Mouse (Mus musculus) embryonic facial prominence, embryonic 15.5 days (tissue): Measurements from ENCODE around the gene Egflam. TPM values are rescaled to one million over a fixed set of nuclear protein-coding genes. Genes with fewer than 3 reads are reported as not detected.

Source experiments
- ATAC-seq: fragments of 200-750 bp; cut with Nextera tagmentation; 2 replicates; pipeline ENCODE4 v1.8.0; 2017; ENCODE audit warnings: low read depth, moderate TSS enrichment; ENCODE audit not compliant: insufficient number of reproducible peaks, low FRiP score, low TSS enrichment
- H3K27ac ChIP-seq: fragments of 300-500 bp; sonication (generic); replicated peaks from 2 replicates; pipeline ENCODE4 v1.5.1; 2015; ENCODE audit warnings: mild to moderate bottlenecking, inconsistent platforms
- H3K27me3 ChIP-seq: fragments of 300-500 bp; sonication (generic); 2 replicates; pipeline ENCODE4 v1.6.1; 2015; ENCODE audit warnings: inconsistent platforms
- H3K36me3 ChIP-seq: fragments of 300-500 bp; sonication (generic); 2 replicates; pipeline ENCODE4 v1.6.1; 2015; ENCODE audit warnings: mild to moderate bottlenecking, inconsistent platforms
- H3K4me1 ChIP-seq: fragments of 300-500 bp; sonication (generic); 2 replicates; pipeline ENCODE4 v1.6.1; 2015; ENCODE audit warnings: inconsistent platforms
- H3K4me2 ChIP-seq: fragments of 300-500 bp; sonication (generic); replicated peaks from 2 replicates; pipeline ENCODE4 v1.6.1; 2015; ENCODE audit warnings: mild to moderate bottlenecking, inconsistent platforms
- H3K4me3 ChIP-seq: fragments of 300-500 bp; sonication (generic); replicated peaks from 2 replicates; pipeline ENCODE4 v1.5.1; 2015; ENCODE audit warnings: mild to moderate bottlenecking, inconsistent platforms
- H3K9ac ChIP-seq: fragments of 300-500 bp; sonication (generic); 2 replicates; pipeline ENCODE4 v1.6.1; 2015; ENCODE audit warnings: inconsistent platforms
- H3K9me3 ChIP-seq: fragments of 300-500 bp; sonication (generic); replicated peaks from 2 replicates; pipeline ENCODE4 v1.6.1; 2016; ENCODE audit warnings: inconsistent platforms
- WGBS: fragments of 180-500 bp; shearing (Covaris S2); methylation state at CpG from one replicate; pipeline ENCODE4 v1.1.7; 2015; 5-methylcytosine and 5-hydroxymethylcytosine counted together
- polyA plus RNA-seq: library from polyadenylated mRNA; unstranded; fragments of >200 nt; fragmentation: Nextera tagmentation; extraction: Ambion mirVana; gene quantifications from 2 replicates; pipeline ENCODE4 v1.2.1, GENCODE M21; 2015

Gene Egflam
- 15.2 and 17.8 TPM in 2 replicates for polyA plus RNA-seq

DNA sequence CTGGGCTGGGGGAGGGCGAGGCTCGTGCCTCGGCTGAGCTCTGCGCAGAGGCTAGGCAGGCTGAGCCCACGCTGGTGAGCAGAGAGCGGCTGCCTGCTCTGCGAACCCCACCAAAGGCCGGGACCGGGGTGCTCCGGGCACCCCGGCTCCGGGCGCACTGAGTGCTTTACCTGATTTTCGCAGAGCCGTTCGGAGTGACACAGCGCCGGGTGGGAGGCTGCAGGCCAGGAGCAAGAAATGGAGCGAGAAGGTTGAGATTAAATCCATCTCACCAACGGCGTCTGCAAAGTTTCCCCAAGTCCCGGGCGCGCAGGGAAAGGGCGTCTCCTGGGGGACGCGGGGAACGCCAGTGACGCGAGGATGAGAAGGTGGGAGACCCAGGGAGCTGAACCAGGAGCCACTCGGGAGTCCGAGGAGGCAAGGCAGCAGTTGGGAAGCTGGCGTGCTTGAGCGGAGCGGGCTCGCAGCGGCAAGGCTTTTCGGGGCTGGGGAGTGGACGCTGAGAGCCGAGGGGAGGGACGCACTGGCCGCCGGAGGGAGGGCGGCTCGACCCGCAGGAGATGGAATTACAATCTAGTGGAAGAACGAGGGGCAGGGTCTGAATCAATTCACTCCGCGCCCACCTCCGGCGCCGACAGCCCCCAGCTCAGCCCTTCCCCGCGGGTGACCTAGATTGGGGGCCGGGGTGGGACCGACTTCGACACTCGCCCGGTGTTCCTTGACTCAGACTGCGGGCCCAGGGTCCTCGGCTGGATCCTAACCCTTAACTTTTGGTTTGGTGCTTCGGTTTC is at the start of gene Egflam:
Gene Egflam (minus strand): TSS at position 578 of the 791 bp plus-strand sequence.
- Histone ChIP-seq H3K27ac (peak within 1 kb of the TSS; percentile 63), H3K9ac (peak within 1 kb of the TSS; percentile 47), H3K4me2 (peak within 1 kb of the TSS; percentile 93), H3K4me3 (peak within 1 kb of the TSS; percentile 53), H3K27me3 (no peaks in the 10 kb centered on the region), H3K36me3 (no peaks in the 10 kb centered on the region), H3K9me3 (no peaks in the 10 kb centered on the region), H3K4me1 (peaks cover 8% of the 10 kb centered on the region)
- ATAC-seq = peak; percentile 61
- WGBS = under 1% methylated on average over 62 of the region's 62 CpGs

DNA sequence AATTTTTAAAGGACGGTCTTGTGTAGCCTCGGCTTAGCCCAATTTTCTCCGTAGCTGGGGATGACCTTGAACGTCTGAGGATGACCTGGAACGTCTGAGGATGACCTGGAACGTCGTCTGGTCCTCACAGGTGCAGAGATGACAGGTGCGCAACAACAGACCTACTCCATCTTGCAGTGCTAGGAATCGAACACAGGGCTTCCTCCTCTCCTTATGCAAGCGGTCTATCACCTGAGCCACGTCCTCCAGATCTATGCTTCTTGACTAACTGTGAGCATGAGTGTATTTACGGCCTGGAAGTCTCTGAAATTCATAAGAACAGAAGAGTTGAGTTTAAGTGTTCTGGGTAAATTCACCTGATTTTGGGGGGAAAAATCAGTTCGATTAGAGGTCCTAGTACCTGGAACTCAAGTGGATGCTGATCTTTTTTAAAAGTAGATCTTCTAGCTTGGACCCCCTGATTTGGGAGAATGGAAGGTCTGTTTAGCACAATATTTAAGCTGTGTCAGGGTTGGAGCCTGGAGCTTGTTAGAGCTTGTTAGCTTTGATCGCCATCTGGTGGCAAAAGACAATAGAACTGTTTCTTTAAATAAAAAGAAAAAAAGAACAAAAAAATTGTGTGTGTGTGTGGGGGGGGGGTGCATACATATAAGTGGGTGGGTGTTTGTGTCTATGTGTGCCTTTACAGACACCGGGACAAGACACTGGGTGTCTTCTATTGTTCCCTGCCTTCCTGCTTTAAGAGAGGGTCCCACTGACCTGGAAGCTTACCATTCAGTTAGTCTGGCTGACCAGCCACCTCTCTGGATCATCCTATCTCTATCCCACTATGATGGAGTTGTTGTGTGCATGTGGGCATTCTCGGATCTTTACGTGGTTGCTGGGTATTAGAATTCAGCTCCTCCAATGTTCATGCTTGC is 45.5 kb upstream of the Egflam start:
- peaks cover 4% of the 10 kb centered on the region; the same call in 1 of the 2 replicates for H3K4me1 ChIP-seq
- no peaks in the 10 kb centered on the region for H3K9me3 ChIP-seq
- no peak overlapping the region for H3K4me3 ChIP-seq
- no peak overlapping the region for H3K27ac ChIP-seq
- peaks cover 4% of the 10 kb centered on the region; the same call in 1 of the 2 replicates for H3K27me3 ChIP-seq
- 60% methylated on average over 17 of the region's 17 CpGs for WGBS
- no peaks in the 10 kb centered on the region for H3K36me3 ChIP-seq
- H3K9ac ChIP-seq = no peak overlapping the region
- no peak for ATAC-seq
- H3K4me2 ChIP-seq = no peak overlapping the region

DNA sequence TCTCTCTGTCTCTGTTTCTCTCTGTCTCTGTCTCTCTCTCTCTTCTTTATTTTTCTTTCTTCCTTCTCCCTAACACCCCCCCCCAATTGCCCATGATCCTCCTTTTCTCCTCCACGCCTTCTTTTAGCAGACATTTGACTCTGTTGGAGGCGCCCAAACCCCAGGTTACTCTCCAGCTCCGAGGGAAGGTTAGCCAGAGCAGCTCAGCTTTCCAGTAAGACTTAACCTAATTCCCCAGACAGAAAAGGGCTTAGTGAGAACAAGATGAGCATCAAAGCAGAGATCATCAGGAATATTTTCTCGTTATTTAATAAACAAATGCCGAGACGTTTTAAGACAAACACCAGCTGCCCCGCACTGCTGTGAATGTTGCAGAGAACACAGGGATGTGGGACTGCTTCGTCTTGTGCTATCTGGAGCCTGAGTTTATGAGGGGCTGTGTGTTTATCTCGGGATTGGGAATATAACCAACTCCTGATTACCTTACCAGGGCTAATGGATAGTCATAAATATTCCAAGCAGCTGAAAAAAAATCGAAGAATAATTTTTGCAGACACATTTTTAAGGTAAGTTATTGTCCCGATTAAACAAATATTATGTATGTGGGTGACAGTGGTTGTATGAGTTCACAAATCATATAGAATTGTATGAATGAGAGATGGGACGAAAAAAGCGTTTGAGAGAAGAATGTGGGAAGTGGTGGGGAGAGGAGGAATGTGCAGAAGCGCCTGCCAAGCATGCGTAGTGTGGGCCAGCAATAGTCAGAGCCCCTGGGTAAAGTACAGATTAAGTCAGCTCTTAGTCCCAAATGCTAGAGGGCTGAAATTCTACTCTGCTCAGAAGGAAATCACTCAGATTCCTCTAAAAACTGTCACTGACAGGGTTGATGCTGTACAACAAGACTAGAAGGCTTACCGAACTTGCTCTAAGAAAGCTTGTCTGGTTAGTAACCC is 44.2 kb upstream of the Egflam start:
- 36% methylated on average over 16 of the region's 16 CpGs for WGBS
- H3K27ac ChIP-seq = no peak overlapping the region
- no peak for ATAC-seq
- H3K4me3 ChIP-seq = no peak overlapping the region
- no peak overlapping the region for H3K9ac ChIP-seq
- peaks cover 4% of the 10 kb centered on the region; the same call in 1 of the 2 replicates for H3K27me3 ChIP-seq
- H3K4me2 ChIP-seq = no peak overlapping the region
- H3K36me3 ChIP-seq = no peaks in the 10 kb centered on the region
- peaks cover 4% of the 10 kb centered on the region; the same call in 1 of the 2 replicates for H3K4me1 ChIP-seq
- H3K9me3 ChIP-seq = no peaks in the 10 kb centered on the region

DNA sequence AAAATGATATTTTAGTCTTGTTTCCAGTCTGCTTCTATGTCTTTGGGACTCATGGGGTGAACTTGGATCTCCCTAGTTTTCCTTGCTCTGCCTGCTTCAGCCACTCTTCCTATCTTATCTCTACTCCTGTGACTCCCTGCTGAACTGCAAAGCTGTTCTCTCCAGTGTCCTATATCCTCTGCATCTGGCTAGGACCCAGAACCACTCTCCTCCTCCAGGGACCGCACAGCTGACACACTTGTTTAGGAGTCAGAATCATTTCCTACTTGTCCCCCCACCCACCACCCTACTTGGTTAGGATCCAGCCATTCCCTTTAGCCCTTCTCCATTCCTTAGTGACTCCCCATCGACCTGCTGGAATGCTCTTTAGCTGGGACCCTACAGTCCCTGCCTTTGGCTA is 26.1 kb upstream of the Egflam start:
- H3K4me1 ChIP-seq = no peaks in the 10 kb centered on the region
- no peak for ATAC-seq
- H3K27me3 ChIP-seq = no peaks in the 10 kb centered on the region
- H3K27ac ChIP-seq = no peak overlapping the region
- H3K36me3 ChIP-seq = no peaks in the 10 kb centered on the region
- no peaks in the 10 kb centered on the region for H3K9me3 ChIP-seq
- H3K4me2 ChIP-seq = no peak overlapping the region
- WGBS = 76% methylated on average over 2 of the region's 2 CpGs
- no peak overlapping the region for H3K9ac ChIP-seq
- no peak overlapping the region for H3K4me3 ChIP-seq

DNA sequence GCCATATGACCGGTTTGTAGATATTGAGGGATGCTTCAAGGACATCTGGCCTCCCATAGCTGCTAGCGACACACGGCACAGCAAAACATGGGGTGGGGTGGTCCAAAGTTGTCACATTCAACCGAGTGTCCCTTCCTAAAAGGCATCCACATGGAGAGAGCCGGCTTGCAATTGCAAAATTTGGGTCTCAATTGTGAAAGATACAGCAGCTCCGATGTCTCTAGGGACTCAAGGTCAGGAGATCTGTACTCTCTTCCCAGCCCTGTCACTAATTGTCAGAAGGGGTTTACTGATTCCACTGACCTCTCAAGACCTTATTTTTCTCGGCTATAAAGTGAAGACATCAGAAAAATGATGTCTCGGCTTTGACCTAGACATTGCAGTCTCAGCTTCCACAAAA is 6.3 kb upstream of the Egflam start:
- Histone ChIP-seq H3K27ac (no peak overlapping the region), H3K9me3 (no peaks in the 10 kb centered on the region), H3K4me2 (no peak overlapping the region), H3K4me3 (no peak overlapping the region), H3K36me3 (no peaks in the 10 kb centered on the region), H3K4me1 (no peaks in the 10 kb centered on the region), H3K27me3 (no peaks in the 10 kb centered on the region), H3K9ac (no peak overlapping the region)
- 79% methylated on average over 8 of the region's 8 CpGs for WGBS
- ATAC-seq = no peak

DNA sequence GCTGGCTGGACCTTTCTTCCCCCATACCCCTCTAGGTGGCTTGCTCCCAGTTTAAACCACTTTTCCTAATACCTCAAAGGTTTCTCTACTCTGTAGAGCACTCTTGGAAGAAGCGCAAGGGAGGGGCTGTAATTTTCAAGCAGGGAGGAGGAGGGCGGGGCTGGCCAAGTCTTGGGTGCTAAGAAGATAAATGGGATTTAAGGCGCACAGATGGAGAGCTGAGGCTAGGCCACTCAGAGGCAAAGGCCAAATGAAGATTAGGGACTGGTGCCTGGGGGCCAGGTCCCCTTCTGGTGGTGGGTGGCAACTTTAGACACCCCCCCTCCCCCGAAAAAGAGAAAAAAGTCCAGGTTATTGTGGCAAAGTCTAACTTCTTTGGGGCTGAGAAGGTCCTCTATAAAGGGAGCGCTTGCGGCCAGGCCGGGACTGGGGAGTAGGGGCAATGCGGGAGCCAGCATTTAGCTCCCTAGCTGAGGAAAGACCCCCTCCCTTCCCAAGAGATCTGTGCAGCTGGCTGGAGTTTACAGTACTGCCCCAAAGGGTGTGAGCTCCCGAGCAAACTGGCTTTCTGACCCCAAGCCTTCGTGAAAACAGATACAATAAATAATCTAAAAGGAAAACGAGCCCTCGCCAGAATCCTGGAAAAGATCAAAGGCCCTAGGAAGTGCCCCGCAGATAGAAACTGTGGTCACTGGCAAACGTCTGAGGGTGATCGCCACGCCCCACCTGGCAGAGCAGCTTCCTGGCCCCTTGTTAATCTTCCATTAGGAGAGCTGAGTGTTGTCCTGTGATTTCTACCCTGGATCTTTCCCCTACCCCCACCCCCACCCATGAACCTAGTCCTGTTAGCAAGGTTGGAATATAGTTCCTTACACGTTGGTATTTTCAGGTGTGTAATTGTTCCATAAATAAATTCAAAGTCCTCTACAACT is 680 bp upstream of the Egflam start:
- peaks cover 8% of the 10 kb centered on the region for H3K4me1 ChIP-seq
- 0 out of 2 replicates have a peak, but pooled peaks have one; percentile 25 for ATAC-seq
- H3K4me2 ChIP-seq = peak overlapping the region; percentile 93
- peak overlapping the region; percentile 47; the same call in 1 of the 2 replicates for H3K9ac ChIP-seq
- H3K36me3 ChIP-seq = no peaks in the 10 kb centered on the region
- no peaks in the 10 kb centered on the region for H3K9me3 ChIP-seq
- H3K27ac ChIP-seq = peak overlapping the region; percentile 63
- H3K27me3 ChIP-seq = no peaks in the 10 kb centered on the region
- 7% methylated on average over 17 of the region's 17 CpGs for WGBS
- H3K4me3 ChIP-seq = peak overlapping the region; percentile 53

DNA sequence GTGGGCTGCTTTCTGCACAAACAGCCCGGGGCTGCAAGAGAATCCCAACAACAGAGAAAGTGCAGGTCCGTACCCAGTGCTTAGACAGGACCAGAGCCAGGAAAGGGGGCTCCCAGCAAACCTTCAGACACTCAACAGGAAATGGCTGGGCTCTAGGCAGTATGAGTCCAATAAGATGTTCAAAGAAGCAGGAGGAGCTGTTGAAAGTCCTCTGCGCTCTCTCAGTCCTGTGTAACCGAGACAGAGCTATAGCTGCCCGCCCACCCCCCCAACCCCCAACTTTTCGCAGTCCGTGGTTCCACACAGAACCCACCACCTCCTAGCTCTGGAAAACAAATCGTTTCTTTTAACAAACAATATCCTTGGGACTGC is 763 bp downstream of the Egflam start:
- peaks cover 8% of the 10 kb centered on the region for H3K4me1 ChIP-seq
- no peaks in the 10 kb centered on the region for H3K9me3 ChIP-seq
- peak overlapping the region; percentile 53 for H3K4me3 ChIP-seq
- peak overlapping the region; percentile 47 for H3K9ac ChIP-seq
- no peak for ATAC-seq
- no peaks in the 10 kb centered on the region for H3K27me3 ChIP-seq
- no peaks in the 10 kb centered on the region for H3K36me3 ChIP-seq
- WGBS = 3% methylated on average over 8 of the region's 8 CpGs
- peak overlapping the region; percentile 63 for H3K27ac ChIP-seq
- H3K4me2 ChIP-seq = peak overlapping the region; percentile 93

DNA sequence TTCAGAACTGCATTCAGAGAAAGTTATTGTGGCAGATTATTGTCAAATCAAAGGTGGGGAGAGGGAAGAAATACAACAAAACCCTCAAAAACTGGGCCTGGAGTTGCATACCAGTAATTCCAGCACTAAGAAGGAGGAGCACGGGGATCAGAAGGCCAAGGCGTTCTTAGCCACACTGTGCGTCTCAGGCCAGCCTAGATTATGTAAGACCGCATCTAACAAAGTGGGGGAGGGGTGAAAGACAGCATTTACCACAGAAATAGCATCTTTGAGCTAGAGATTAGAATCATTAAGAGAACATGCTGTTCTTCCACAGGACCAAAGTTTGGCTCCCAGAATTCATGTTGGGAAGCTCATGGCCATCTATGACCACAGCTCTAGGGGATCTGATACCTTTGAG is 14.8 kb downstream of the Egflam start:
- no peak overlapping the region for H3K4me3 ChIP-seq
- H3K9ac ChIP-seq = no peak overlapping the region
- no peaks in the 10 kb centered on the region for H3K36me3 ChIP-seq
- no peak for ATAC-seq
- H3K4me1 ChIP-seq = no peaks in the 10 kb centered on the region
- H3K27me3 ChIP-seq = no peaks in the 10 kb centered on the region
- 82% methylated on average over 4 of the region's 4 CpGs for WGBS
- no peak overlapping the region for H3K27ac ChIP-seq
- no peaks in the 10 kb centered on the region for H3K9me3 ChIP-seq
- no peak overlapping the region for H3K4me2 ChIP-seq

DNA sequence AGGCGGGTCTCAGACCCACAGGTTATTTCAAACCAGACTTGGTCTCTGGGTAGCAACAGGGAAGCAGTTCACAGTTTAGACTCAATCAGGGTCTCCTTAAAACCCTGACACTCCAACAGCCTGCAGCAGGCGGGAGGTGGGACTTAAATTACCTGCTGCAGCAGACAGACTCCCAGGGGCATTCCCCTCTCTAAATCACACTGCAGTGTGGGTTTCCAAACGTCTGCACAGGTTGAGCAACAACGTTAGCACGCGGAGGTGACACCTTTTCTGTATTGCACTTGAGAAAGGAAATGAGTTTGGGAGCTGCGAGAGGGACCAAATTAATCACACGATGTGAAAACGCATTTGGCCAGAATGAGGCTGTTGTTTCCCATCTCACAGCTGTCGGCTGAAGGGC is 15.7 kb downstream of the Egflam start:
- H3K4me1 ChIP-seq = no peaks in the 10 kb centered on the region
- no peaks in the 10 kb centered on the region for H3K27me3 ChIP-seq
- H3K9ac ChIP-seq = no peak overlapping the region
- no peak overlapping the region for H3K4me3 ChIP-seq
- no peak overlapping the region for H3K4me2 ChIP-seq
- H3K9me3 ChIP-seq = no peaks in the 10 kb centered on the region
- no peak overlapping the region for H3K27ac ChIP-seq
- ATAC-seq = no peak
- WGBS = 66% methylated on average over 10 of the region's 10 CpGs
- H3K36me3 ChIP-seq = no peaks in the 10 kb centered on the region

DNA sequence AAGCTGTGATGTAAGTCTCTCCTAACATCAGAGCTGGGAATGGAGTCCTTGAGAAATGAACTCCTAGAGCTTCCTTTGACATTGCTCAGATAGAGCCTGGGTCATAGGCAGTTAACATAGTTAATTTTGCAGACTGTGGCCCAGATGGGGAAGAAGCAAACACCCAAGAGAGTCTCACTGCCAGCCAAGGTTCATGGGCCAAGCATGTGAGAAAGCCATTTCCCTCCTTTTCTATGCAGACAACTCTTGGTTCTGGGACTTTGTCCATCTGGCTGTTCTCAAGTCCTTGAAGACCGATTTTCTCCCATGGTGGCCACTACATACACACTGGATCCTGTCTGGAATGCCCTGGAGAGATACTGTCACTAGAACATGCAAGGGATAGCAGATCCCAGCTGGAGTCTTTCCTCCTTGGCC is 45.6 kb downstream of the Egflam start:
- 84% methylated on average over 1 of the region's 1 CpGs for WGBS
- Histone ChIP-seq H3K4me3 (no peak overlapping the region), H3K4me1 (no peaks in the 10 kb centered on the region), H3K9me3 (no peaks in the 10 kb centered on the region), H3K9ac (no peak overlapping the region), H3K27ac (no peak overlapping the region), H3K27me3 (no peaks in the 10 kb centered on the region), H3K4me2 (no peak overlapping the region), H3K36me3 (no peaks in the 10 kb centered on the region)
- ATAC-seq = no peak
